Mouse (Mus musculus): ENCODE data around the gene Rasl11a. TPM values are rescaled to one million over a fixed set of nuclear protein-coding genes. Genes with fewer than 3 reads are reported as not detected.
A peak's percentile ranks its signal among the peaks of the same experiment; 100 is the strongest.

The Rasl11a gene
- 1 to 10 TPM; 1.2 to 1.9 TPM for total RNA-seq (2021)
- long read RNA-seq, experiment 1, transcript Rasl11a-201 (4 exons, 1,126 nt): major isoform, 5 of 5 reads
- long read RNA-seq, experiment 1, partial matches to known transcripts: 0 of 5 reads
- long read RNA-seq, experiment 1, other reads (novel, unspliced or antisense): 0 of 5 reads
- long read RNA-seq, experiment 2, partial matches to known transcripts: 0 of 2 reads
- long read RNA-seq, experiment 2, other reads (novel, unspliced or antisense): 0 of 2 reads

DNA sequence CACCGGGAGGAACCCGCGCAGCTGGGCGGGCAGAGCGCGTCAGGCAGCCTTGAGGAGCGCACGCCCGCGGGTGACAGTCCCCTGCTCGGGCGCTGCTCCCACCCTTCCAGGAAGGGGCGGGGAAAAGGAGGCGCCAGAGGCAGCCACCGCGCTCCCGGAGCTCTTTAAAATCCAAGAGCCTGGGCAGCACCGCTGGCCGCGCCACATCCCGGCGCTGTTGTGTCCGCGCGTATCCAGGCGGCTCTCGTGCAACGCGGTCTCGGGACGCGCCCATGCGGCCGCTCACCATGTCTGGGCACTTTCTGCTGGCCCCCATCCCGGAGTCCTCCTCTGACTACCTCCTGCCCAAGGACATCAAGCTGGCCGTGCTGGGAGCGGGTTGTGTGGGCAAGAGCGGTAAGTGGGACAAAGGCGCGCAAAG lies at the start of gene Rasl11a:
TSS of gene Rasl11a (plus strand) at position 127 of the 421 bp plus-strand sequence.
- peak; percentile 83 for DNase-seq

- no peak for DNase-seq
These were observed 49.1 kb upstream of the Rasl11a start for GRCm38 (mm10) chr5:146795728-146796127.

DNA sequence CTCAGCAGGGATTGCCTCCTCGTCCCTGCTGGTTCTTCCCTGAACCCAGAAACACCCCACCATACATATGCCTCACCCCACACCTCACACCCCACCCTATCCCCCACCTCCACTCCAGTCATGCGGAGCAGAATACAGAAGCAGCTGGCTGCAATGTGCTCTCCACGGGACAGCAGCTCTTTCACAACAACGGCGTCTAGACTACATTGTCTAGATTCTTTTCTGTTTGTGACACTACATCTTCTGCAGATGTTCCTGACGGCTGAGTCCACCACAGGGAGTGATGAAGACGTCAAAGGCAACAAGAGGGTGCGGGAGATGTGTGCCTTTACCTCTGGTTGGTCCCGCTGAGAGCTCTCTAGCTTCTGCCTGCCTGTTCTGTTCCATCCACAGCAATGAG lies 46.8 kb upstream of the Rasl11a start:
- no peak for DNase-seq

- no peak for DNase-seq
These were observed 38.9 kb upstream of the Rasl11a start for GRCm38 (mm10) chr5:146806004-146806430.

DNA sequence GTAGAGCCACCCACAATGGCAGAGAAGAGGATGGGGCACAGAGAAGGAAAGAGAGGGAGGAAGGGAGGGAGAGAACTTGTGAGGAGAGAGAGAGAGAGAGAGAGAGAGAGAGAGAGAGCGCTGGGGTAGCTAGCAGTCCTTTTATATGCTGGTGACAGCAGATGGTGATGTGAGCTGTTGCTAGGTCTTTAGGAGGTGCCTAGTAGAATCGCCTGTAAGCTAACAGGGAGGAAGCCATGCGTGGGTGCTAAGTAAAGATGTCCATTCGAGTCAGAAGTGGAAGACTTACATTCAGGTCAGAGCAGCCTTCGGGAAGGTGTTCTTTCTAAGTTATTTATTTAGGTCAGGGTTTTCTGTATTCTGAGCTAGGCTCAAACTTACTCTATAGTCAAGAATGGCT lies 34.9 kb upstream of the Rasl11a start:
- no peak for DNase-seq

- DNase-seq: no peak
These were observed 32.0 kb upstream of the Rasl11a start for GRCm38 (mm10) chr5:146812866-146813265.

DNA sequence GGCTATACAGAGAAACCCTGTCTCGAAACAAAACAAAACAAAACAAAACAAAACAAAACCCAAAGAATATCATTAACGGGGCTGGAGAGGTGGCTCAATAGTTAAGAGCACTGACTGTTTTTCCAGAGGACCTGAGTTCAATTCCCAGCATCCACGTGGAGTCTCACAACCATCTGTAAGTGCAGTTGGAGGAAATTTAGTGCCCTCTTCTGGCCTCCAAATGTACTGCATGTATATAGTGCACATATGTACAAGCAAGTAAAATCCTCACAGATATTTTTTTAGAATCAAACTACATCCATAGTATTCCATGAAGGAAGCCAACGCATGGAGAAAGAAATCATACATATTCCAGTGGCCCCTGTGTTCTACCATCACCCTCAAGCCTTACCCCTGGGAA lies 31.4 kb upstream of the Rasl11a start:
- DNase-seq: no peak

GRCm38 (mm10) chr5:146815394-146815793 lies 29.5 kb upstream of the Rasl11a start:
- no peak for DNase-seq

DNA sequence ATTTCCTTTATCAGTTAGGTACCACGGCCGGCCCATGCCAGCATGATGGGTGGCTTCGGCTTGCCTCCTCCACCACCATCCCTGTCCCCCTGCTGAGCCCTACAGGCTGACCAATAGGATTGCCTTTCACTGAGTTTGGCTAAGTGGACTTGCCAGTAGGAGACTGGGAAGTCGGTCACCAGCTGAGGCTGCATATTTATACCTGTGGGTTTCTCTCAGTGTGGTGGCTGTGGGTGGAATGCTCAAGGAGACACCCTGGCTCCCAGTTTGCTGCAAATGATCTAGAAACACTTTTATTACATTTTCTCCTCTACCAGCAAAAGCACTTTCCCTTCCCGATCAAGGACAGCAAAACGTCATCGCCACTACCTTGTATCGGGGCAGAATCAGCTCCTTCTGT lies 27.3 kb upstream of the Rasl11a start:
- DNase-seq: no peak

- DNase-seq: no peak
These were observed 25.8 kb upstream of the Rasl11a start for GRCm38 (mm10) chr5:146818906-146819623.

DNA sequence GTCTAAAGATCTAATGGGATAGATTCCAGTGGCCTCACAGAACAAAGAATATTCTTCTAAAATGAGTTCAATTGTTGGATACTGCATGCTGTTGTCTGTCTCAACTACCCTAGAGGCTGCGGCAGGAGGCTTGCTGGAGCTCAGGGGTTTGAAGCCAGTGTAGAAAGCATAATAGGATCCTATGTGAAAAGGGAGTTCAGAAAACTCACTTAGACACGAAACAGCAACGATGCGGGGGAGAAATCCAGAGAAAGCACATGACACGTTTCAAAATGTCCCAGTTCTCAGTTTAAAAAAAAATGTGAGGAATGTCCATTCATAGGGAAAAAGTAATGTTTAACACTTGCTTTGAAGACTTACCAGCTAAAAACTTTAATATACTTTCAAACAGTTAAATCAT lies 21.9 kb upstream of the Rasl11a start:
- no peak for DNase-seq

DNA sequence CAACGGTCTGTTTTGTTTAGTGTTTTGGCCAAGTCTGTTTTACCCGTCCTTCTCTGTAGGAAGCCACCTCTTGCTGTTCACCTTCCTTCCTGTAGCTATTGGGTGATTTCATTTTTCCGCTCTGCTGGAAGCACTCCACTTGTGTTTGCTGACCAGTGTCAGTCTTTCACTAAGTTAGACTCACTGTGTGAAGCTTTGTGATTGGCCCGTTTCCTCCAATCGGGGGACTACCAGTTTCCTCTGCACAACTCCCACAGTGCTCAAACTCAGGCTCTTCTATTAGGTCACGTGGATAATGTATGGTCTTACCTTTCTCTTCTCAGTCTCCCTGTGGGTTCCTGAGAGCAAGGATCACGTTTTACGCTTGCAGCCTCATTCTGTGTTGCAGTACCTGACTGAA lies 15.3 kb upstream of the Rasl11a start:
- DNase-seq: no peak

DNA sequence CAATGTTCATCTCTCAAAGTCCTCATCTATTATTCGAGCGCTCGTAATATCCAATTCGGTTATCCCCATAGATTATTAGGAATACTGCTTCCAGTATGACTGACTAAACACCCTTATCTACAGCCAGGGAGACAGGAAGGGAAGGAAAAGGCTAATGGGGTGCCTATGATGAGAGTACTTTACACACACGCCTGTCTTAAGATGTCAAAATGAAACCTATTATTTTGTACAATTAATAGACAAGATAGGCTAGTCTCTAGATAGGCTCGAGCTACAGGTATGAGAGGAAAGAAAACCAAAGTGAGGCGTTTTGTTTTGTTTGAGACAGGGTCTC lies 12.5 kb upstream of the Rasl11a start:
- DNase-seq: no peak

DNA sequence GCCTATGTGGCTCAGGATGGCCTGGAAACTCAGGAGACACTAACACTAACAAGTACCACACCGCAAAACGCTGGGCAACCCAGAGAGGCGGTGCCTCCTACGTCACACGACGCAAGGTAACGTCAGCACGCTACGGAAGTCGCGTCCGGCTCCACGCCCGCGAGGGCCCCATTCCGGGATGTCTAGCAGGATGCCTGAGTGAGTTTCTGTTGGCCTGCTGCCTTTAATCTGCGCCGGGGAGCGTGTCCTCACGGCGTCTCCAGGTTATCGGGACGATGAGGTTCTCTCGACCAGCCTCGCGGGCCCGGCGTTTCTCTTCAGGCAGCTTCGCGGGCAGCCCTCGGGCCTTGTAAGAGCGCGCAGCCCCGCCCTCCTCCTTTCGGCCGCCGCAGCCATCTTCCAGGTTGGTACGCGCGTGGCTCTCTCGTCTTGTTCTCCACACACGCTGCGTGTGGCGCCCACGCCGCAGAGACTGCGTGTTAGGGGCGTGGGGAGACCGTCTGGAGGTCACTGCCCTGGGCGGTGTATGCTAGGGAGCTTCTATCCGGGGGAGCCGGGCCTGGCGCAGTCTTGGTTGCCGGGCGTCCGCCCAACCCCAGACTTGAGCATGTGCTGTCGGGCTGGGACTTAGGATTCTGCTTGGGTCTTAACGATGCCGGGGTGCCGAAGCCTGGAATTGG lies 12.0 kb upstream of the Rasl11a start, which contains the start of gene Rpl21:
TSS of gene Rpl21 (plus strand) at position 122 of the 680 bp plus-strand sequence.
- DNase-seq: peak; percentile 88

- DNase-seq: no peak
These were observed 11.1 kb upstream of the Rasl11a start for GRCm38 (mm10) chr5:146833673-146834201.

DNA sequence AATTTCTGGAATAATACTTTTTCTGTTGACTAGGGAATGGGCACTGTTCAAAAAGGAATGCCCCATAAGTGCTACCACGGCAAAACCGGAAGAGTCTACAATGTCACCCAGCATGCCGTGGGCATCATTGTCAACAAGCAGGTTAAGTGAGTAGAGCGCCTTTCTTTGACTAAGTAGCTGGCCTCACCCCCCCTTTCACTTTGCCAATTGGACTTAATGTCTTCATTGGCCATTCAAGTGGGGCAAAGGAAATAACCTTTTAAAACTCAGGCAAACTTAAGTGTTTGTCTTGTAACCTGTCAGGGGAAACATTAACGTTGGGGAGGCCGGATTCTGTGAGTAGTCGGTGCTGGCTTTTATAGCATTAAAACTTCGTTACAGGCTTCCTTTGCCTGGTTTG lies 9.9 kb upstream of the Rasl11a start:
- DNase-seq: no peak

- no peak for DNase-seq
These were observed 6.7 kb upstream of the Rasl11a start for GRCm38 (mm10) chr5:146837967-146838720.

DNA sequence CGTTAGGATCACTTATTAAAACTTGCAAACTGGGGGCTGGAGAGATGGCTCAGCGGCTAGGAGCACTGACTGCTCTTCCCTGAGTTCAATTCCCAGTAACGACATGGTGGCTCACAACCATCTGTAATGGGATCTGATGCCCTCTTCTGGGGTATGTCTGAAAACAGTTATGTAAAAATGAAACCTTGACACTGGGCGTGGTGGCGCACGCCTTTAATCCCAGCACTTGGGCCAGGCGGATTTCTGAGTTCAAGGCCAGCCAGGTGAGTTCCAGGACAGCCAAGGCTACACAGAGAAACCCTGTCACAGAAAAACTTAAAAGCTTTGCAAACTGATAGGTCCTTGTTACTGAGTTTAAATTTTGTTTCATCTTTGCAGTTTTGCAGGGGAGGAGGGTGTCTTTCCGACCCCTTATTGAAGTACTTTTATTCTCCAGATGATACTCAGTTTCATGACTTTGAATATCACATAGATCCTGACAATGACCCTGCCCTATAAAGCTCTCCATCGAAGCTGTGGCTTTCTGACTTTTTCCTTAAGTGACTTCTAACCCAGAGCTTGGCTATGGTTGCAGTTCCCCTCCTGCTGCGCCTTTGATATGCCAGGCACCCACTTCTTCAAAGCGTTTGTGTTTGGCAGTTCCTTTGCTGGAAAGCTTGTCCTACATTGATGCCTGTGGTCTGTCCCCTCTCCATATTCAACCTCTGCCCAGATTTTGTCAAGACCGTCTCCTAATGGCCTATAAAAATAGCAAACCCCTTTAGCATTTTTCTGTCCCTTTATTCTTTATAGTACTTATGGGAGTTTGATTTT lies 5.8 kb upstream of the Rasl11a start:
- DNase-seq: no peak

DNA sequence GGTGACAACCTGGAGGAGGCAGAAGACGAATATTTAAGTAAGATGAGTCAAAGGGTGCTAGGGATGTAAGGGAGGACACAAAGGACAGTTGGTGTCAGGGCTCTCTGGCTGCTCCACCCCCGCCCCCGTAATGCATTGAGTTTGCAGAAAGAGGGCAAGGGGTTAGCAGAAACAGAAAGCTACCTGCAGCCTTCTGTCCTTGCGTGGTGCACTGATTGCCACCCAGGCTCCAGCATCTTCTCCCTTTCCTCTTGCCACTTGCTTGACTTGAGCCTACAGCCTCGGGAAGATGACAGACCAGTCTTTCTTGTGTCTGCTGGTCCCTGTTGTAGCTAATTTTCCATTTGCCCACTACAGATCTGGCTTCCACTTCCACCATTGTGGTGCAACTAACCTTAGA lies 5.1 kb upstream of the Rasl11a start:
- DNase-seq: no peak

- DNase-seq: no peak
These were observed 4.4 kb upstream of the Rasl11a start for GRCm38 (mm10) chr5:146840422-146840821.

- no peak for DNase-seq
These were observed 3.6 kb upstream of the Rasl11a start for GRCm38 (mm10) chr5:146841301-146841700.

All from gastrocnemius, postnatal 25 days (tissue).